Mouse (Mus musculus) heart, postnatal 10 days (tissue): ENCODE measurements around the gene Hcn1. TPM values are rescaled to one million over a fixed set of nuclear protein-coding genes. Genes with fewer than 3 reads are reported as not detected.

Source experiments
- DNase-seq, 2 experiments: peaks; one replicate each; pipeline ENCODE4 v3.0.0; 2021
- intact Hi-C: fragments of 180-260 bp; cut with DNase I; formaldehyde crosslinking; loops from one replicate; pipeline ENCODE4 v1.15.1; 2025
- total RNA-seq, 2 experiments: library from RNA; stranded (reverse); gene quantifications; 2 replicates each; pipeline ENCODE4 v1.2.3; 2021

The Hcn1 gene
- total RNA-seq, 2 experiments from 2014 or later: 0.64 to 1.4 TPM

DNA sequence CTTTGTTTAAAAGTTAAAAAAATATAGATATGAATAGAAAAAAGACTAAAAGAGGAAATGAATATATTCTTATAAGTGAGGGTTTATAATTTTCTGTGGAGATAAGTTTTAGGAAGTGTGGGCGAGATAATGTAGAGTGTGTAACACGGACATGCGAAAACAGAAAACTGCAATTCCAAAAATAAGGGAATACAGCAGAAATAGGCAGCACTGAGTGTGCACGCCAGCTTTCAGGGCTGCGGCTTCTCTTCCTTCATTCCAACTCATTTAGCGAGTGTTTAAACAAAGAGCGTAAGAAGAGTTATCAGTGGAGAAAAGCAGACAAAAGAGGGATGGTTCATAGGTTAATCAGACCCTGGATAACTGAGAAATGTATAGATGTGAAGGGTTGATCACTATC lies 85.5 kb downstream of the Hcn1 start:
- DNase-seq: no peak
- intact Hi-C loops: no loop called here

DNA sequence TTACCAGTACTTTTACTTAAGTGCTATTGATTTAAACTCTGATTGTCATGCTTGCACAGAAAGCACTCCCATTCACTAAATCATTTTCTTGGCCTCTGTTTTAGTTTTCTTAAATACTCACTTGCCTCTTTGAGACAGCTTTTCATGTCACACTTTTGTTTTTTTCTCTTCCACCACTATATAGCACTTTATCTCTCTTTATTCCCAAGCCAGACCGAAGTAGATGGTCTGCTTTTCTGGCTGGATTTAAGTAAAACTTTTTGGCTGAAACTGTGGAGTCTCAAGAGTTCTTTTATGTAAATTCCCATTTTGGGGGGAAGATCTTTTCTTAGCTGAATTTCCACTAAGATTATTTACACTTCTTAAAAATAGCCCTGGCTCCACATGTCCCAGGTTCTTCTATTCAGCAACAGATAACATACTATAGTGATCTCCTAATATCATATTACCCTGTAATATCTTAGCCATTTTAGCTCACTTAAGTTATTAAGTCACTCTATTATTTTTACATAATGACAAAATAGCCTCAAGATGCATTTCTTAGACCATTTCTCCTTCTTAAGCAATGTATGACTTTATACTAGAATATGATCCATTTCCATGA lies 92.7 kb downstream of the Hcn1 start:
- intact Hi-C loops: no loop called here
- no peak for DNase-seq

DNA sequence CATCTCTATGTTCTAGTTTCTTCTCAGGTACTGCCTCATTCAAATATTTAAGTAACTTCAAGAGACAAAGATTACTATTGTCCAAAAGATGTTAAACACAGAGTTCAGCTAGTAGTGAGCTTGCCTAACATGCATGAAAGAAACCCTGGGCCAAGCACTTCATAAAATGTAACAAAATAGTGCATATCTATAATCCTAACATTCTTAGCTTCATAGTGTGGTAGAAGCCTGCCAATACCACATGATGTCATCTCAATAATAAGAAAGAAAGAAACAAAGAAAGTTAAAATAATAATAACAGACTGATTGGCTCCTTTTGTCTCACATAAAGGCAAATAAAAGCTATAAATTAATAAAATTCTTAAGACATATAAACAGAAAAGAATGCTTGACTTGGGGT lies 103.5 kb downstream of the Hcn1 start:
- intact Hi-C loops: loop anchor here (5.0 kb wide), 1 partner anchor 142 kb away; no protein-coding TSS in a partner anchor
- DNase-seq: no peak

DNA sequence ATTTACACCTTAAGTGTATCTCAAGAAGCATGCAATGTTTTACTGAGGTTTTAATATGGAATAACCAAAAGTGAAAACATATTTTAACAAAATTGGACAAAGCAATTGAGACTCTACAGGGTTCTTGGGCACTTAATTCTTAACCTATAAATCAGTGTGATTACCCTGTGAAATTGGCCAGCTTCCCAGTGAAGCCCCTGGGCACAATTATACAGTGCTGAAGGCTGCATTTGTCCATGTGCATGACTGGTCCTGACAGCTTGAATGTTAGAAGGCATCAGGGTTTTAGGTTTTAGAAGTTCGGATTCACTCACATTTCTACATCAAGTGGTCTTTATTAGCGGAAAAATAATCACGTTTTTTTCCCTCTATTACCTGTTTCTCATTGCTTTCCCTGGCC lies 103.9 kb downstream of the Hcn1 start:
- intact Hi-C loops: loop anchor here (5.0 kb wide), 1 partner anchor 141 kb away; no protein-coding TSS in a partner anchor
- no peak for DNase-seq

DNA sequence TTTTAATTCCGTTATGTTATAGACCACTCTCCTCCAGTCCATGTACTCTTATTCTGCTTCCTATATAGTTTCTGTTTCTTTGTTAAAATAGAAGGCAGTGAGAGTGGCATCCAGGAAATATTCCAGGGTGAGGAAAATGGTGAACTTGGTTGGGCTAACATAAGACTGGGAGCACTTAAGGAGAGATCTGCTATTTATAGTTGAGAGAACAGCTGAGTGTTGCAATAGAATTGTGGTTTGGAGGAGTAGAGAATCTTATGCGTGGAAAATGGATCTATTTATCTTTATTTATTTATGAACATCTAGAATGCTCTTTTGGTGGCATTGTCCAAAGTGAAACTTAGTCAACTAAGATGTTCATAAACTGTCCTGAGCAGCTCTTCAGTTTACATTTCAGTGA lies 104.4 kb downstream of the Hcn1 start:
- DNase-seq: no peak
- intact Hi-C loops: loop anchor here (5.0 kb wide), 1 partner anchor 141 kb away; no protein-coding TSS in a partner anchor

DNA sequence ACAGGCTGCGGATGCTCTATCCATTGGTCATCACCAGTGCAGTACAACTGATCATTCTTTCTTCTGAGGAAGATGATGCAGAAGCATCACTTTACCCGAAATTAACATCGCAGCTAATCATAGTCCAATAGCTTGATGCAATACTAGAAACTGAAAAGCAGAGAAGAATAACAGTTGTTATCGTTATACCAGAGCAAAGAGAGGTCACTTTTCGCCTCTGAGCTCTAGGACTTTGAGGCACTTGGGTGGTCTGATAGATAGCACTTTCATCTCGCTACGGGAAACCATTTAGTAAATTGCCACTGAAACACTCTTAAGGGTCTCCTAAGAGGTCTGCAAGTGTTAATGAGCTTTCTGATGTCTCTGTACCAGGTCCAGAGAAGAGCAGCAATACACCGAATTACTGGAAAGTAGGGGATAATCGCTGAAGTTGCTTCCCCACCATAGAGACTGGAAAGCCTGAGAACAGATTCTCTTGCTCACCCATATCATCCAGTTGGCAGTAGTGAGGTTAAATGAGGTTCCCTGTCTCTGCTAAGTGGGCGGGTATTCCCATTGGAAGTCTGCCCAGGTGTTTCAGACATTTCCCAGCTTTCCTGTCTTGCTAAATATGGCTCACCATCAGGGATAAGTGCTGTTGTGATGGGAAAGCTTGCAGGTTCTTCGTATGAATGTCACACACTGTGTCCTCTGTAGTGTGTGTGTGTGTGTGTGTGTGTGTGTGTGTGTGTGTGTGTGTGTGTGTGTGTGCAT lies 105.0 kb downstream of the Hcn1 start:
- intact Hi-C loops: loop anchor here (5.0 kb wide), 1 partner anchor 140 kb away; no protein-coding TSS in a partner anchor
- peak; percentile 93 to 94 for DNase-seq

DNA sequence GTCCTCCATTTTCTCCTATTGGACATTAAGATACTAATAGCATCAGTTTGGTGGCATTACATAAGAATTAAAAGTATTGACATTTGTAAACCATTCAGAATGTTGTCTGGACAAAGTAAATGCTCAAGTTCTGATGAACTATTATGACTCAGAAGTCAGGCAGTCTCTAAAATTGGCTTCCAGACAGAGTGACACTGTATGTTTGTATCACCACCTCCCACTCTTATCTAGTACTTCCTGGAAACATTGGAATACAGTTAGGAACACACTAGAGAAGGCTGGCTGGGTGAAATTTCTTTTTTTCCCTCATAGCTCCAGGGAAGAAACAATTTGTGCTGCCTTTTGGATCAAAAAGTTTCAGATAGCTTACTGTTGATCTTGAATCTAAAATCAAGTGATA lies 108.7 kb downstream of the Hcn1 start:
- peak; percentile 37 to 50 for DNase-seq
- intact Hi-C loops: loop anchor here (5.0 kb wide), 1 partner anchor 109 kb away; the partner anchor contains the start of gene Hcn1

DNA sequence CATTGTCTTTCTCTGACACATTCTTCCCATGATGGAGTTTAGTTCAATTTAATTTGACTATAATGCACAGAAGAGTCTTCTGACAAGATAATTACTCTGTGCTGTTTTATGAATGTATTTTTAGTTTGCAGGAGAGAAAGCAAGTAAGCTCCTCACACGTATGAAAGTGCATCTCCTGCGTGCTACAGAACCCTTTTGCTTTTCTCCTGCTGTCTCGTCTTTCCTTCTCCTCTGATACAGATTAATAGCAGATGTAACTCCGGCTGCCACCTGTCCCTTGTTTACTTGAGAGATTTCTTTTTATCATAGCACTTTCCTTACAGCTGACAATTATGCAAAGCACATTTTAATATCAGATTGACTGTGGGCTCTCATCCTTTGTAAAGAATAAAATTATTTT lies 120.0 kb downstream of the Hcn1 start:
- DNase-seq: no peak
- intact Hi-C loops: no loop called here

DNA sequence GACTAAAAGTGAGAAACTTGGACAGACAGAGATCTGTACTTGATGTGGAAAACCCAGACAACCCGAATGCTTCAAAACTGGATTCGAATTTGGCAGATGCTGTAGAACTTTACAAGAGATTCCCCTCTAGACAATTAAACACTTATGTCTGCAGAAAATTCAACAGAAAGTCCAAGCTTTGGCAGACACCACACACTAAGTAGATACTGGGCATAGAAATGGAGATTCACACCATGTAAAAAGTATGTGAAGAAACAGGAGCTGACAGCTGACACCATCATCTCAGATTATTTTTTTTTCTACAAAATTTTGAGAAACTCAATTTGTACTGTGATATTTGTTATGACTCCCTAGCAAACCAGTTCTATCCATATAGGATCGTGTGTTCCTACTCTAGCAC lies 122.0 kb downstream of the Hcn1 start:
- intact Hi-C loops: no loop called here
- no peak for DNase-seq

DNA sequence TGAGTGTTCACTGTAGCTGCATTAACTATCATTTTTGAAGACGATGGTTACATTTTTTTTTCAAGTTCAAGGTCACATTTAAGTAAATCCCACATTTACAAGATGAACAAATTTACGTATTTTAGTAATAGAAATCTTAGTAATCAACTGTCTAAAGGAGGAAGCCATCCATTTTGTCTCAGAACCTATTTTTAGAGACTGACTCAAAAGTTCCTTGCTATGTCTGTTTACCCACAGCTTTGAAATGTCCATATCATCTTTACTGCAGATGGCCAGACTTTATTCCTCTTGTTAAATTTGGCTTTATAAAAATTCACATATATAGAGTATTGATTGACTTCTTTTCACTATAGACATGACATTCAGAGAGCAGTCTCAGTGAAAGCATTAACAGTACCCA lies 126.3 kb downstream of the Hcn1 start:
- intact Hi-C loops: no loop called here
- DNase-seq: no peak

DNA sequence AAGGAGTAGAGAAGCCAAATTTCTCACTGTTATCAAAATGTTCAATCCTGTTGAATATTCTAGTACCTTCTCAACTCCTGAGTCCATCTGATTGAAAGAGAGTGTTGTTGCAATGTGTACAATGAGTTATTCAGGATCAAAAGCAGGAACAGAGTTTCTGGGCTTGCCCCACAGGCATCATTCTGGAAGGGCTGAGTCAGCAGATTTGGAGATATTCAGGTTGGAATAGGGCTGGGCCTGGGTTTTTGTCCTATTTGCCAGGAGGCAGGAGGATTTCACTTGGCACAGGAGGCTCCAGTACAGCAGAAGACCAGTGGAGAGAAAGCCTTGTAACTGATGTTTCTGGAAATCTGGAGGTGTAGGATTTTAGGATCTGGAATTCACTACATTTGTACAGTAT lies 130.6 kb downstream of the Hcn1 start:
- DNase-seq: no peak
- intact Hi-C loops: no loop called here

DNA sequence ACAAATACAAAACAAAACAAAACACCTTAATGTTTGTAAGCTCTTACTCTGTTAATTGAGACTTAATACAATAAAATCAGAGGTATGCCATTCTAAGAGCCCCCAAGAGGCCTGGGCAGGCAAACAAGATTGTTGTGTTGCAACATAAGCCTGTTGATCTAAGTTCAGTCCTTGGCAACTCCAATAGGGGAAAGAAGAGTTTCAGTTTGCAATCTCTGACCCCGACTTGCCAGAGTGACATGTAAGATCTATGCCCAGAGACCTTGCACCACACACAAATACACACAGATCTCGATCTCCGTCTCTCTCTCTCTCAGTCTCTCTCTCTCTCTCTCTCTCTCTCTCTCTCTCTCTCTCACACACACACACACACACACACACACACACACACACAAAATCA lies 142.3 kb downstream of the Hcn1 start:
- DNase-seq: no peak
- intact Hi-C loops: no loop called here

DNA sequence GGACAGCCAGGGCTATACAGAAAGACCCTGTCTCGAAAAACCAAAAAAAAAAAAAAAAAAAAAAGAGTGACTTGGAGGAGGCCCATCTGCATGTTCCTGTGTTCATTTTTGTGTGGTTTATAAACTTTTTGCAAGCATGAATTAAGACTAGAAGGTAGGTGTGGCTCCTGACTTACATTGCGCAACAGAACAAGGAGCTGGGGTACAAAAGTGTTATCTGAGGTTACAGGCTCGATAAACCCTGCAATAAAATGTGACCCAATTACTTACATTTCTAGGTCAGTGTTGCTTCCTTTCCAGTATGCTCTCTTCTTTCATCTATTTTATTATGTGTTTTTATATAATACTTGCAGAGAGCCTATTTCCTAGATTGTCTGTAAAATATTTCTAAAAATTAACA lies 143.1 kb downstream of the Hcn1 start:
- intact Hi-C loops: no loop called here
- DNase-seq: no peak

DNA sequence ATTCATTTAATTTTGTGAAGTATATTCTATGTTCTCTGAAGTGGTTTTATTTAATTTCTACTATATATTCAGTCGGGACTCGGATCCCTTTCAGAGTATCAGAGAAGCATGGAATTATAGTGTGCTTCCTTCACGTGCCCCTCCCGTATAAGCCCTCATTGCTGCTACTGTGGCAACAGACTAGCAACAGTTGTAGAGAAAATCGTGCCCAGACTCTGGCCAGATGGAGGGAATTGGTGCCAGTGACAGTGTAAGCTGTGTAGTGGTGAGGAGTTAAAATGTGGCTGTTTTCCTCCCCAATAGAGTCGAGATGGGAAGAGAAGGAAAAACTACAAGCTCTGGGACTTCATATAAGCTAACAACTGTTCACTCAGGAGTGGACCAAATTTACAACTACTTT lies 163.4 kb downstream of the Hcn1 start:
- intact Hi-C loops: no loop called here

DNA sequence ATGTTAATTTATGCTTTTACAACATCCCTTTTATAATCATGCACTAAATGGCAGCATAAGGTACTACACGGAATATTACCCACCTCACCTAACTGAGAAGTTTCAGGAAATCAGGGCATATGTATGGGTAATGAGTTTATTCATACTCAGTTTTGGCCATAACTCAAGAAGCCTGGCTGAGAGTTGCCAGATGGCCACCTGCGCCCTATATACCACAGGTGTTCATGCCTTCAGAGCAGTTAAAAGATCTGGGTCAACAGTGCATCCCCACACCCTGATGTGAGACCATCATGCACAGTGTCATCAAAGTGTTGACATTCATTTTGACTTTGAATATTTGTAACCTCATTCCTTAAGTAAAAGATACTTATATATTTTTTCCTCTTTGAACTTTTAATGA lies 183.3 kb downstream of the Hcn1 start:
- intact Hi-C loops: no loop called here
- no peak for DNase-seq

More for the DNA sequence above, 163.4 kb downstream of the Hcn1 start:
- DNase-seq: no peak

DNA sequence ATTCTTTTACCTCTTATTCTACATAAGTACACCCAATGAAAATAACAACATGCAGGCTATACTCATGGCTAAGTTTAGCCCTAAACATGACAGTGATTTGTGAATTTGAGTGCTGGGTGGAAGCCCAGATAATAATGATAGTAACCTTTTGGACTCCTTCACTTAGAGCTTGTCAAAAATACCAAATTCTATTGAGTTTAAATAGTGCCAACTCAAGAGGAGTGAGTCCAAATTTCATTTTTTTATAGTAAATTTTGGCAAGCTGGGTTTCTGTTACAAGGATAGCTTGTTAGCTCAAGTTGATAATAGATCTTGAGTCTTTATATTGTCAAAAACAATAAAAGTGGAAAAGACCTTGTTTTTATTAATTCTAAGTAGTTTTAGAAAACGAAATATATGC lies 190.7 kb downstream of the Hcn1 start:
- no peak for DNase-seq
- intact Hi-C loops: no loop called here

DNA sequence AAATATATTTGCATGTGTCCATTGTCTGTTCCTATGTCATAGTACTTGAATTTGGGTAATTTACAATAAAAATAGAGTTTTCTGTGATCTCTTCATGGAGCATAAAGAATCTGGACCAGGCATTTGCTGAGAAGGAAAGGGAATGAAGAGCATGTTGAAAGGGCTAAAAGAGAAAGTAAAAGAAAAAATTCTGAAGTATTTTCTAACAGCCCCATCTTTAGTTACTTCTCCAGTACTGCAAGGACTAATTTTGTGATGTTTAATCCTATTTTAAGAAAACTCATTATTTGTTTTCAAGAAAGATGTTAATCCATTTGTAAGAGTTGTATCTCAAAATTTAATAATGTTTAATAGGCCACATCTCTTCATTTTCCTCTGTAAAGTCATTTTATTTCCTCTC lies 198.9 kb downstream of the Hcn1 start:
- no peak for DNase-seq
- intact Hi-C loops: loop anchor here (2.0 to 10.0 kb wide), 2 partner anchors 136 to 198 kb away; partner anchors contain the start of gene Hcn1

DNA sequence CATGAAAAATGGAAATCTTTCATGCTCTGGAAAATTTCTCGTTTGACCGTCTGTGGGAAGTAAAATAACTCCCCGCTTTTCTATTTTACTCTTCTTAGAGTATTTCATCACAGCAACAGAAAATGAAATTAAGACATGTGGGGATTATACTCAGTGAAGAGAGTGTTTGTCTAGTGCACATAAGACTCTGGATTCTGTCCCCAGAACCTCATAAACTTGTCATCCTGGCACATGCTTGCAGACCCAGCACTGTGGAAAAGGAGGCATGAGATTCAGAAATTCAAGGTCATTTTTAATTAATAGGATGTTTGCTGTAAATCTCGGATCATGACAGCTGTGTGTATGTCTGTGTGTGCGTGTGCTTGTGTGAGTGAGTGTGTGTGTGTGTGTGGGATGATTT lies 225.5 kb downstream of the Hcn1 start:
- DNase-seq: no peak
- intact Hi-C loops: no loop called here

DNA sequence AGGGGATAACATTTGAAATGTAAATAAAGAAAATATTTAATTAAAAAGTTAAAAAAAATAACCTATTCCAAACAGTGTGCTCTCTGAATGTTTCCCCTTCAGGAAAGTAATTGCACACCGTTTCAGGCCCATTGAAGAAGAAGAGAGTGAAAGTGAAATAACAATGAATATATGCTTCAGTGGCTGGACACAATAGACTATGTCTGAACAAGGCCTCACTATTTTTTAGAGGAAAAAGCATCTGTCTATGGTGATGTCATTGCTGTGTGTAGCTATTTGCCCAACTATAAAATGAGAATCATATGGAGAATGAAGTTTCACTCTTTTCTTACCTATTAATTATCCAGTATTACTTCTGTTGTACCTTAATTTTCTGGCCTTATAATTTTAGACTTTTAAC lies 234.5 kb downstream of the Hcn1 start:
- no peak for DNase-seq

DNA sequence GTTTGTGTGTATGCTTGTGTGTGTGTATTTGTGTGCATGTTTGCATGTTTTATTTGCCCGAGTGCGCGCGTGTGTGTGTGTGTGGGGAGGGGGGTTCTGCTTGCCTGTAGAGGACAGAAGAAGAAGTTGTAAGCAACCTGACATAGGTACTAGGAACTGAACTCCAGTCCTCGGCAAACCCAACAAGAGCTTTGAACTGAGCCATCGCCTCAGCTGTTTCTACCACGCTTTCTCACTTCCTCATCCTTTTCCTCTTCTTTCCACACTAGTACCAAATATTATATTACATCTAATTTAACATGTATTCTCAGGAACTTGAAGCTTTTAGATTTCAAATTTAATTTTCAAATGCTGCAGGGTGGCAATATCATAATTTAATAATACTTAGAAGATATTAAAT lies 236.1 kb downstream of the Hcn1 start:
- no peak for DNase-seq
- intact Hi-C loops: loop anchor here (1.0 kb wide), 1 partner anchor 12 kb away; no protein-coding TSS in a partner anchor

More for the DNA sequence above, 234.5 kb downstream of the Hcn1 start:
- intact Hi-C loops: no loop called here

DNA sequence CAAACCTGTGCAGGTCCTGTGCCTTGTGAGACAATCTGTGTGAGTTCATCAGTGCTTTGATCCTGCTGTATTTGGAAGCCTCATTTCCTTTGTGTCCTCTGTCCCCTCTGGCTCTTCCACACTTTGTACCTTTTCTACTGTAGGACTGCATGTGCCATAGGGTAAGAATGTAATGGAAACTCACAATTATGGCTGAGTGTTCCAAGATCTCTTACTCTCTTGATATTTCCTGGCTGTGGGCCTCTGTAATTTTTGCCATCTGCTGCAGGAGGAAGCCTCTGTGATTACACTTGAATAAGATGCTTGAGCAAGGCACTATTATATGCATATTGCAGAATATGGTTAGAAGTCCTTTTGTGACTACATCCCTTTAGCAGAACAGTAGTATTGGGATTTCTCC lies 240.2 kb downstream of the Hcn1 start:
- intact Hi-C loops: no loop called here
- DNase-seq: no peak

DNA sequence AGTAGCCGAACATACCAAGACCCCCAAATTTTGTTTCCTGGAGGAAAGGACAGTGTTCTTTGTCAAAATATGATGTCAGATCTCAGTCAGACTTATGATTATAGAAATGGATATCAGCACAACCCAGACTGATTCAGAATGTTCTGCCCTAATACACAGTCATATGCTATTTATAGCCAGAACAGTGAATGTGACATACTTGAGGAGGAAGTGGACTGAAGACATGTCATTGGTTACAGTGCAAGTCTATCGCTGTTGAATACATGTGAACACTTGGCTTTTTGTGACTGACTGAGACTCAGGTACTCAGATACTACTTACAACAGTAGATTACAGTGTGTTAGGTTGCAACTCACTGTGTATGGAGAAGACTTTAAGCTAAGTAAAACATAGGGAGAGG lies 245.2 kb downstream of the Hcn1 start:
- intact Hi-C loops: loop anchor here (5.0 kb wide), 1 partner anchor 140 kb away; no protein-coding TSS in a partner anchor
- DNase-seq: peak in 1 of 2 experiments; percentile 4
